Mouse (Mus musculus) lung, adult 18-20 months (tissue): Measurements from ENCODE around the gene Ift20.
"Not testable (repeated sequence)": the region's sequence is repeated elsewhere in the genome, so short reads cannot be mapped to it uniquely, and the experiment has no call there.

Source experiments
- DNase-seq, 2 experiments: peaks; one replicate each; pipeline ENCODE4 v3.0.0; 2022; ENCODE audit warnings: mixed read lengths in 2 of 2

The Ift20 gene

DNA sequence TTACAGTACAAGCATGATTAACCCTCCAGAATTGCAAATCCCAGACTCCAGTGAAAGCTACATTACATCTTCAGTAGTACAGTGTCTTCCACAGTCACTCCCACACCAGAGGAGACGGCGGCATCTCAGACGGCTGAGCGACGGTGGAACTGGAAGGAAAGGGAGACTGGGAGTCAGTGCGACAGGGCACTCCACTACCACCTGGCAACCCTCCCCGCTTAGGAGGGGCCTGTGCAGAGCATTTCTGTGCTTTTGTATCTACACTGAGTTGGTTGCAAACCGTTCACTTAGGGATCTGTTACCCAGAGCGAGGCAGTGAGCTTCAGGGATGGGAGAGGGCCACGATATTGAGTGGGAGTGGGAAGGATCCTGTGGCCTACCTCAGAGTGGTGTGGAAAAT is 32.7 kb downstream of the Ift20 start:
- no peak for DNase-seq

DNA sequence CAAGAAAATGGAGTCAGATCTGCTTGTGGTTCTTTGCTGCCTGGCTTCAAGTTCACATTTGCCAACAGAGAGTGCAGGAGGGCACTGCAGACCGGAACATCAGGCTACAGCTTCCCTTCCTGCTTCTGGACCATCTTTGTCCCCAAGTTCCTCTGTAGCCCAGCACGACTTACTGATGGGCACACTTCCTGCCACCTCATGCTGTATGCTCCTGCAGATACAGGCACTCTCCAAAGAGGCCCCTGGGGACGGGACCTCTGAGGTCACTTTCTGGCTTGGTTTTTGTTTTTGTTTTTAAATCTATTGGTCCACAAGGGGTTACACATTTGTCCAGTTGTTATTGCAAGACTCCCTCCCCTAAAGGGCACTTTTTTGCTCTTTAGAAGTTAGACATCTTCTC is 33.6 kb downstream of the Ift20 start:
- DNase-seq: no peak

DNA sequence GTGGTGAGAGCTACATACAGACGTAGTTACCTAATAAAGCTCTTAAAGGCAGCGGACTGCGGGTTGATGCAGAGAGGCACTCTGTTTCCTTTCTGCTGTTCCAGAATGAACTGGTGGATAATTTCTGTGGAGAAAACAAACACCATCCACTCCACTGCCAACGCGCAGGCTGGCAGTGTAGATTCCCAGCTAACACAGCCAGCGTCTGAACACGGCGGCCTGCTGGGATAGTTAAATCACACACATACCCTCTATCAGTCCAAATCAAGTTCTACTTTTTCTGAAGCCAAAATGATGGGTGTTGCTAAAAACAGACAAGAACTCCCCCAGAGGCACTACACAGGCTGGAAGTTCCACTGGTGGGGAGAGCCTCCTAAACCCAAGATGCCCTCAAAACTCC is 35.3 kb downstream of the Ift20 start:
- no peak for DNase-seq

DNA sequence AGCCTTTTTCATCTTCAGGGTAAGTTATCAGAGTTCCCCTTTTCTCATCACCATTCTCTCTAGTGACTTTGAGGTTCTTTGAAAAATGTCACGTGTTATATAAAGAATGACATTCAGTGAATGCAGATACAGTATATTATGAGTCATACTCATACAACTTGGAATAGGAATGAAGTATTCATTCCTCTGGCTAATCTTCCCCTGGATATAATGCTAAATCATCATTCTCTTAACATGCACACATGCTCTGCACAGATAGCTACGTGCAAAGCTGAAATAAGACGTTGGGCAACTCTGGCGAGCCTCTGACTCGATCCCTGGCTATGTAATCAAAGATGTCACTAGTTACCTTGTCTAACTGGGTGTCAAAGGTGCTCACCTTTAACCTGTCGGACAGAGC is 35.7 kb downstream of the Ift20 start:
- DNase-seq: no peak

DNA sequence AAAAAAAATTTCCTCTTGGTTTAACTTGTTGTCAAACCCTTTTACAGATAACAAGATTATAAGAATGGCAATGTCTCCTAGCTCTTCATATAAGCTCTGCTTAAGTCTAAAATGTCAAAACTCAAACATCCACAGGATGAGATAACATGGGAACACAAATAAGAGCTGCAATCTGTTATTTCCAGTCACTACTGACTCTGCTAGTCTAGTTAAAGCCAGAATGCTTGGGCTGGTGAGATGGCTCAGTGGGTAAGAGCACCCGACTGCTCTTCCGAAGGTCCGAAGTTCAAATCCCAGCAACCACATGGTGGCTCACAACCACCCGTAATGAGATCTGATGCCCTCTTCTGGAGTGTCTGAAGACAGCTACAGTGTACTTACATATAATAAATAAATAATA is 37.9 kb downstream of the Ift20 start:
- not testable (repeated sequence) for DNase-seq

DNA sequence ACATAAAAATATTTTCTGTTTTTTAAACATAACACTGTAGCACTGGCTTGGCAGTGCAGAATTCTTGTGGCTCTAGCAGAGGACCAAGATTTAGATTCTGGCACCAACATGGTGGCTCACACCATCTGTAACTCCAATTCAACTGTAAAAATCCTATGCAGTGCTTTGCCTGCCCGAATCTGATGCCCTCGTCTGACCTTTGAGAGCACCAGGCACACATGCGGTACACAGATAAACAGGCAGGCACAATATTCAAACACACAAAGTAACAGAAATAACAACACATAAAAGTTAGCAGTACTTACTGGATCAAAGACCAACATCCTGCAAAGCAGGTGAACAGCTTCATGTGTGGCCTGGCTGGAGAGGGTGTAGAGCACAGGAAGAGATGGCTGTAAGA is 38.4 kb downstream of the Ift20 start:
- no peak for DNase-seq

DNA sequence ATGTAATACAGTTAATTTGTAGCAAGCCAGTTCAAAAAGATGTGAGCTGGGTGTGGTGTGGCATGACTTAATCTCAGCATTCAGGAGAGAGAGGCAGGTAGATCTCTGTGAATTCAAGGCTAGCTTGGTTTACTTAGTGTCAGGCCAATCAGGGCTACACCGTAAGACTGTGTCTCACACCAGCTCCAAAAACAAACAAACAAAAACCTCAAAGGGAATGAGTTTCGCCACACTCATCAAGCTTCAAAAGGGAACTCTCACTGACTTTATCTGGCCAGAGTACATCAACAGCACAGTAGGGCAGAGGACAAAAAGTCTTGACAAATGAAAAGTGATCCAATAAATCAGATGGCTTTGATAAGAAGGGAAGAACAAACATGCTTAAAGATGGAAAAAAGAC is 38.8 kb downstream of the Ift20 start:
- no peak for DNase-seq

DNA sequence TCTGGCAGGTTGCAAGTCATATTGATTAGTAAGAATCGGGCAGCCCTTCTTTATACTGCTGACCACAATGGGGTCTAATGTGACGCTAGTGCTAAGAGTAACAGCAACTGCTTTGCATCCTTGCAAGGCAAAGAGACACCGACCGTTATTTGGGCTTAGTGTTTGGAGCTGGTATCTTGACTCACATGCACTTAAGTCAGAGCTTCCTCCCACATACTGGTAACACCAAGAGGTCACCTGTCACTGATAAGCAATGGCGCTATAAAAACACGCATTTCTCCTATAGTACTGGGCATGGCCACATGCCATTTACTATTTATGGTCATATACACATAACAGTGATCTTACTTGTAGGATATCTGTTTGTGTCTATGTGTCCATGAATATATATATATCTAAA is 46.7 kb downstream of the Ift20 start:
- no peak for DNase-seq

DNA sequence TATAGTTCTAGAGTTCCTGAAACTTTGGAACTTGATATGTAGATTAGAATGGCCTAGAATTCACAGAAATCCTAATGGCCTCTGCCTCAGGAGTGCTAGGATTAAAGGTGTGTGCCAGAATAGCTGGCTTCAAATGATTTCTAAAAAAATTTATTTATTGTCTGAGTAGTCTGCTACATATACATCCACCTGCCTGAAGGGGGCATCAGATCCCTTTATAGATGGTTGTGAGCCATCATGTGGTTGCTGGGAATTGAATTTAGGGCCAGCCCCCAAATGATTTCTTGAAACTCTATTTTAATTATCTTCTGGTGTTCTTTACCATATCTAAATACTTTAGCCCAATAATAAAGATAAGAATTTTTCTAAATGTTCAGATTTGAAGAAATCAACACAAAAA is 49.9 kb downstream of the Ift20 start:
- no peak for DNase-seq

DNA sequence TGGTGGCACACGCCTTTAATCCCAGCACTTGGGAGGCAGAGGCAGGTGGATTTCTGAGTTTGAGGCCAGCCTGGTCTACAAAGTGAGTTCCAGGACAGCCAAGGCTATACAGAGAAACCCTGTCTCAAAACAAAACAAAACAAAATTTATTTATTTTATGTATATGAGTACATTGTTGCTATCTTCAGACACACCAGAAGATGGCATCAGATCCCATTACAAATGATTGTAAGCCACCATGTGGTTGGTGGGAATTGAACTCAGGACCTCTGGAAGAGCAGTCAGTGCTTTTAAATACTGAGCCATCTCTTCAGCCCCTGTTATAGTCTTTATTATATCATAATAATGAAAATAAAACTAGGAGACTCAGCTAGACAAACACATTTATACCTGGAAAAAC is 51.5 kb downstream of the Ift20 start:
- DNase-seq: not testable (repeated sequence)
